Mouse (Mus musculus): ENCODE measurements around the gene Gja3.

Gja3 gene

GRCm38 (mm10) chr14:57057563-57058321 is at the start of gene Gja3:
TSS of gene Gja3 (minus strand) at chr14:57058100.
- peak; percentile 69 to 76 for DNase-seq

- DNase-seq: peak in 1 of 2 experiments; percentile 45
These were observed 49.2 kb upstream of the Gja3 start for GRCm38 (mm10) chr14:57107091-57107490.

- DNase-seq: peak; percentile 28 to 33
These were observed 47.8 kb upstream of the Gja3 start for GRCm38 (mm10) chr14:57105721-57106120.

GRCm38 (mm10) chr14:57105111-57105510 is 47.2 kb upstream of the Gja3 start:
- DNase-seq: peak in 1 of 2 experiments; percentile 16

GRCm38 (mm10) chr14:57104106-57105023 is 46.5 kb upstream of the Gja3 start, which contains the start of gene Gjb2:
TSS of gene Gjb2 (minus strand) at chr14:57104702.
- peak; percentile 65 to 82 for DNase-seq

GRCm38 (mm10) chr14:57103711-57104105 is 45.8 kb upstream of the Gja3 start:
- peak in 1 of 2 experiments; percentile 18 for DNase-seq

GRCm38 (mm10) chr14:57103121-57103520 is 45.2 kb upstream of the Gja3 start:
- no peak for DNase-seq

GRCm38 (mm10) chr14:57101623-57102022 is 43.7 kb upstream of the Gja3 start:
- no peak for DNase-seq

GRCm38 (mm10) chr14:57095855-57096254 is 38.0 kb upstream of the Gja3 start:
- DNase-seq: no peak

GRCm38 (mm10) chr14:57093029-57093428 is 35.1 kb upstream of the Gja3 start:
- peak; percentile 68 to 75 for DNase-seq

GRCm38 (mm10) chr14:57090001-57090400 is 32.1 kb upstream of the Gja3 start:
- DNase-seq: no peak

GRCm38 (mm10) chr14:57089107-57089506 is 31.2 kb upstream of the Gja3 start:
- peak; percentile 27 to 64 for DNase-seq

GRCm38 (mm10) chr14:57084180-57084668 is 26.3 kb upstream of the Gja3 start:
- DNase-seq: peak; percentile 30 to 53

GRCm38 (mm10) chr14:57082863-57083262 is 25.0 kb upstream of the Gja3 start:
- DNase-seq: no peak

- DNase-seq: peak in 1 of 2 experiments; percentile 18
These were observed 17.6 kb upstream of the Gja3 start for GRCm38 (mm10) chr14:57075537-57075936.

- peak; percentile 54 to 60 for DNase-seq
These were observed 12.0 kb upstream of the Gja3 start for GRCm38 (mm10) chr14:57069906-57070305.

- DNase-seq: no peak
These were observed 8.2 kb upstream of the Gja3 start for GRCm38 (mm10) chr14:57066053-57066452.

- DNase-seq: peak; percentile 82 to 83
These were observed 2.2 kb upstream of the Gja3 start for GRCm38 (mm10) chr14:57060052-57060451.

GRCm38 (mm10) chr14:57057204-57057562 is 717 bp downstream of the Gja3 start:
- DNase-seq: no peak

- DNase-seq: no peak
These were observed 5.2 kb downstream of the Gja3 start for GRCm38 (mm10) chr14:57052713-57053112.

- no peak for DNase-seq
These were observed 14.0 kb downstream of the Gja3 start for GRCm38 (mm10) chr14:57043863-57044262.

- no peak for DNase-seq
These were observed 16.5 kb downstream of the Gja3 start for GRCm38 (mm10) chr14:57041439-57041838.

GRCm38 (mm10) chr14:57034926-57035498 is 22.9 kb downstream of the Gja3 start:
- DNase-seq: no peak
